Mouse (Mus musculus): ENCODE measurements around the gene Nt5c.
"Not testable (repeated sequence)": the region's sequence is repeated elsewhere in the genome, so short reads cannot be mapped to it uniquely, and the experiment has no call there.

The Nt5c gene

GRCm38 (mm10) chr11:115491356-115492083 lies at the start of gene Nt5c:
Gene Nt5c (minus strand): TSS chr11:115491862.
- peak; percentile 62 for DNase-seq (ENCODE audit: low read depth, low spot score)

- DNase-seq (ENCODE audit: low read depth, low spot score) = no peak
These were observed 46.4 kb upstream of the Nt5c start for GRCm38 (mm10) chr11:115538045-115538444.

GRCm38 (mm10) chr11:115536856-115537568 lies 45.4 kb upstream of the Nt5c start:
- no peak for DNase-seq (ENCODE audit: low read depth, low spot score)

- DNase-seq (ENCODE audit: low read depth, low spot score) = peak; percentile 99
These were observed 44.5 kb upstream of the Nt5c start, which contains the start of gene Sumo2 for GRCm38 (mm10) chr11:115536038-115536681. Gene Sumo2 (minus strand): TSS chr11:115536276.

GRCm38 (mm10) chr11:115535401-115536037 lies 43.9 kb upstream of the Nt5c start:
- DNase-seq (ENCODE audit: low read depth, low spot score) = peak; percentile 58

- no peak for DNase-seq (ENCODE audit: low read depth, low spot score)
These were observed 43.2 kb upstream of the Nt5c start for GRCm38 (mm10) chr11:115534759-115535371.

GRCm38 (mm10) chr11:115526446-115526845 lies 34.8 kb upstream of the Nt5c start:
- DNase-seq (ENCODE audit: low read depth, low spot score) = not testable (repeated sequence)

GRCm38 (mm10) chr11:115522703-115523102 lies 31.0 kb upstream of the Nt5c start:
- no peak for DNase-seq (ENCODE audit: low read depth, low spot score)

- no peak for DNase-seq (ENCODE audit: low read depth, low spot score)
These were observed 30.6 kb upstream of the Nt5c start for GRCm38 (mm10) chr11:115522238-115522637.

- no peak for DNase-seq (ENCODE audit: low read depth, low spot score)
These were observed 29.4 kb upstream of the Nt5c start for GRCm38 (mm10) chr11:115521080-115521479.

- no peak for DNase-seq (ENCODE audit: low read depth, low spot score)
These were observed 28.6 kb upstream of the Nt5c start for GRCm38 (mm10) chr11:115520218-115520617.

- DNase-seq (ENCODE audit: low read depth, low spot score) = no peak
These were observed 27.9 kb upstream of the Nt5c start for GRCm38 (mm10) chr11:115519581-115519980.

GRCm38 (mm10) chr11:115518693-115519092 lies 27.0 kb upstream of the Nt5c start:
- no peak for DNase-seq (ENCODE audit: low read depth, low spot score)

GRCm38 (mm10) chr11:115516942-115517341 lies 25.3 kb upstream of the Nt5c start:
- no peak for DNase-seq (ENCODE audit: low read depth, low spot score)

GRCm38 (mm10) chr11:115515021-115515420 lies 23.4 kb upstream of the Nt5c start:
- no peak for DNase-seq (ENCODE audit: low read depth, low spot score)

- peak; percentile 97 for DNase-seq (ENCODE audit: low read depth, low spot score)
These were observed 22.6 kb upstream of the Nt5c start, which contains the start of gene Jpt1 for GRCm38 (mm10) chr11:115514238-115514663. Gene Jpt1 (minus strand): TSS chr11:115514387.

- peak; percentile 43 for DNase-seq (ENCODE audit: low read depth, low spot score)
These were observed 21.9 kb upstream of the Nt5c start for GRCm38 (mm10) chr11:115513271-115514237.

- no peak for DNase-seq (ENCODE audit: low read depth, low spot score)
These were observed 20.9 kb upstream of the Nt5c start for GRCm38 (mm10) chr11:115512407-115513183.

- no peak for DNase-seq (ENCODE audit: low read depth, low spot score)
These were observed 20.3 kb upstream of the Nt5c start for GRCm38 (mm10) chr11:115512004-115512403.

Measured in forelimb bud, embryonic 11.5 days (tissue).